Mouse (Mus musculus) G1E (cell line): ENCODE measurements at regions not wholly inside any gene's neighbourhood (a gene's known extent, or its start where the extent isn't known, plus 50 kb on each side); places are given as distances from the start of the nearest gene placed in this dataset.

ENCODE experiments used
- CTCF ChIP-seq: IDR thresholded peaks from 2 replicates; pipeline ENCODE4 v1.5.1; 2012; ENCODE audit warnings: low read depth, low read length, inconsistent platforms, mixed read lengths
- GATA1 ChIP-seq: IDR thresholded peaks from 2 replicates; pipeline ENCODE4 v1.6.1; 2012; ENCODE audit warnings: borderline replicate concordance, low read length, inconsistent platforms, mixed read lengths
- POLR2AphosphoS5 ChIP-seq: IDR thresholded peaks from 2 replicates; pipeline ENCODE4 v1.6.1; 2012; ENCODE audit warnings: low read depth, low read length, inconsistent platforms; ENCODE audit not compliant: insufficient replicate concordance

DNA sequence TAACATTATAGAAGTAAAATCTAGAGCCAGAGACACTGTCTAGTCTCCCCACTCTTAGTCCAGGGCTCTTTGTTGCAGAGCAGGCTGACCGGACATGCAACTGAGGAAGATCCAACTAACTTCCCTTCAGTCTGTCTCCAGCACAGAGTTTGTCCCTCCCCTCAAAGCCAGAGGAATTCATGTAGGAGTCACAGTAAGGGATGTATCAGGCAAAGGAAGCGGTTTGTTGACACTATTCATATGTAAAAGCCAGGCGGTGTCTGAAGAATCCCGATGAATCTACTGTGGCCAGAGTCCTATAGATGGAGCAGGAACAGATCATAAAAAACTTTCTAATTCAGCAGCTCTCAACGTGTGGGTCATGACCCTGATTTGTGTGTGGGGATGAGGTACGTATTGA is 179.7 kb upstream of the Foxn2 start:
- no peak for TF ChIP-seq CTCF
- no peak for TF ChIP-seq GATA1
- no peak for TF ChIP-seq POLR2AphosphoS5
